Mouse (Mus musculus): ENCODE data around the gene Furin. TPM values are rescaled to one million over a fixed set of nuclear protein-coding genes. Genes with fewer than 3 reads are reported as not detected.

Furin gene
- total RNA-seq (2012; rRNA removed) = 11.6 and 13.7 TPM in 2 replicates
- 10 to 100 TPM in 1 of 2 experiments, not detected in 1; 32.3 TPM for polyA plus RNA-seq (2012; ENCODE audit: insufficient read depth in 1 of 2, insufficient read length in 2 of 2, low read depth in 1 of 2, low replicate concordance in 2 of 2, missing spikeins in 1 of 2)

- peaks cover 26% of the 10 kb centered on the region for H3K79me2 ChIP-seq (ENCODE audit: control insufficient read depth, insufficient read depth, low read length, poor library complexity)
- H3K4me1 ChIP-seq (ENCODE audit: control insufficient read depth in 1 of 2, insufficient read depth in 2 of 2, low read length in 2 of 2) = peaks cover 8 to 36% of the 10 kb centered on the region in 2 experiments
- peak within 1 kb of the TSS; percentile 18; the same call in 1 of the 2 replicates for H3K9ac ChIP-seq (ENCODE audit: control insufficient read depth, low read depth, low read length, poor library complexity, severe bottlenecking)
- peaks cover 0 to 25% of the 10 kb centered on the region in 2 experiments; a peak in 2 of 4 replicates for H3K36me3 ChIP-seq (ENCODE audit: control insufficient read depth in 1 of 2, insufficient read depth in 2 of 2, low read length in 2 of 2)
- peak within 1 kb of the TSS; percentile 66 for H3K27ac ChIP-seq (ENCODE audit: control insufficient read depth, low read depth, low read length)
- TF ChIP-seq MYB (IDR thresholded peaks at IDR 0.05; ENCODE audit: low read depth, low read length) (no peak), MXI1 (IDR thresholded peaks at IDR 0.05; ENCODE audit: low read depth, low read length) (0 out of 2 replicates have a peak, but pooled peaks have one; percentile 25)
- DNase-seq (ENCODE audit: low read depth, low spot score) = peak; percentile 39
- no peaks in the 10 kb centered on the region for H3K9me3 ChIP-seq (replicated peaks; ENCODE audit: insufficient read depth, low read length)
- no peaks in the 10 kb centered on the region for H3K27me3 ChIP-seq (ENCODE audit: control insufficient read depth in 1 of 2, insufficient read depth in 2 of 2, low read length in 2 of 2)
- peak within 1 kb of the TSS in 1 of 2 experiments; percentile 2; a peak in 1 of 4 replicates for H3K4me3 ChIP-seq (ENCODE audit: control insufficient read depth in 1 of 2, insufficient read depth in 1 of 2, low read depth in 2 of 2, low read length in 2 of 2)
These were observed at the start of gene Furin for GRCm38 (mm10) chr7:80405188-80405695. Furin (minus strand) TSS chr7:80405436.

DNA sequence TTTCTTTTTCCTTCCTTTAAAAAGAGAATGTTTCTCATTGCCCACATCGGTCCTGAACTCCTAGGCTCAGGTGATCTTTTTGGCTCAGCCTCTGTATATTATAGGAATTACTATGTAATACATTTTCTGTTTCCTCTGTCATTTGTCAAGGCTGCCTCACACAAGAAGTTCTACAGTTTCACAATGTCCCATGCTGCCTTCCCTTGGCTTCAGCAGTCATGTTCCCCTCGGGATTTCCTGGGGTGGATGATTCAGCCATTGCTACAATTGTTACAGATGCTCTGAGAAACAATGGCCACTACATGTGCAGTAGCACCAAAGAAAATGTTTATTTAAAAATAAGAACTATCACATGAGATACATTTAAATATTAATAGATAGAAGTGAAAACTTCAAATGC, 49.5 kb upstream of the Furin start:
- no peak overlapping the region for H3K9ac ChIP-seq (ENCODE audit: control insufficient read depth, low read depth, low read length, poor library complexity, severe bottlenecking)
- no peaks in the 10 kb centered on the region for H3K9me3 ChIP-seq (replicated peaks; ENCODE audit: insufficient read depth, low read length)
- H3K4me1 ChIP-seq (ENCODE audit: control insufficient read depth in 1 of 2, insufficient read depth in 2 of 2, low read length in 2 of 2) = peaks cover 21 to 37% of the 10 kb centered on the region in 2 experiments
- H3K36me3 ChIP-seq (ENCODE audit: control insufficient read depth in 1 of 2, insufficient read depth in 2 of 2, low read length in 2 of 2) = peaks cover 3 to 41% of the 10 kb centered on the region in 2 experiments
- no peak for TF ChIP-seq TCF12 (IDR thresholded peaks at IDR 0.05; ENCODE audit: low read depth, low read length)
- no peak for DNase-seq (ENCODE audit: low read depth, low spot score)
- H3K4me3 ChIP-seq (ENCODE audit: control insufficient read depth in 1 of 2, insufficient read depth in 1 of 2, low read depth in 2 of 2, low read length in 2 of 2) = no peak overlapping the region
- H3K79me2 ChIP-seq (ENCODE audit: control insufficient read depth, insufficient read depth, low read length, poor library complexity) = no peaks in the 10 kb centered on the region
- no peaks in the 10 kb centered on the region for H3K27me3 ChIP-seq (ENCODE audit: control insufficient read depth in 1 of 2, insufficient read depth in 2 of 2, low read length in 2 of 2)
- peak overlapping the region; percentile 7; the same call in 1 of the 2 replicates for H3K27ac ChIP-seq (ENCODE audit: control insufficient read depth, low read depth, low read length)

- TF ChIP-seq E2F4 (IDR thresholded peaks at IDR 0.05; ENCODE audit: borderline replicate concordance, low read depth, low read length) (no peak), MYC (IDR thresholded peaks at IDR 0.05; ENCODE audit: low read depth, low read length) (no peak)
- no peak for DNase-seq (ENCODE audit: low read depth, low spot score)
- no peak overlapping the region for H3K4me3 ChIP-seq (ENCODE audit: control insufficient read depth in 1 of 2, insufficient read depth in 1 of 2, low read depth in 2 of 2, low read length in 2 of 2)
- no peak overlapping the region for H3K9ac ChIP-seq (ENCODE audit: control insufficient read depth, low read depth, low read length, poor library complexity, severe bottlenecking)
- peaks cover 21 to 41% of the 10 kb centered on the region in 2 experiments for H3K4me1 ChIP-seq (ENCODE audit: control insufficient read depth in 1 of 2, insufficient read depth in 2 of 2, low read length in 2 of 2)
- no peak overlapping the region for H3K27ac ChIP-seq (ENCODE audit: control insufficient read depth, low read depth, low read length)
- no peaks in the 10 kb centered on the region for H3K27me3 ChIP-seq (ENCODE audit: control insufficient read depth in 1 of 2, insufficient read depth in 2 of 2, low read length in 2 of 2)
- peaks cover 3 to 45% of the 10 kb centered on the region in 2 experiments; a peak in 3 of 4 replicates for H3K36me3 ChIP-seq (ENCODE audit: control insufficient read depth in 1 of 2, insufficient read depth in 2 of 2, low read length in 2 of 2)
- no peaks in the 10 kb centered on the region for H3K9me3 ChIP-seq (replicated peaks; ENCODE audit: insufficient read depth, low read length)
- H3K79me2 ChIP-seq (ENCODE audit: control insufficient read depth, insufficient read depth, low read length, poor library complexity) = no peaks in the 10 kb centered on the region
These were observed 48.8 kb upstream of the Furin start for GRCm38 (mm10) chr7:80453997-80454396.

DNA sequence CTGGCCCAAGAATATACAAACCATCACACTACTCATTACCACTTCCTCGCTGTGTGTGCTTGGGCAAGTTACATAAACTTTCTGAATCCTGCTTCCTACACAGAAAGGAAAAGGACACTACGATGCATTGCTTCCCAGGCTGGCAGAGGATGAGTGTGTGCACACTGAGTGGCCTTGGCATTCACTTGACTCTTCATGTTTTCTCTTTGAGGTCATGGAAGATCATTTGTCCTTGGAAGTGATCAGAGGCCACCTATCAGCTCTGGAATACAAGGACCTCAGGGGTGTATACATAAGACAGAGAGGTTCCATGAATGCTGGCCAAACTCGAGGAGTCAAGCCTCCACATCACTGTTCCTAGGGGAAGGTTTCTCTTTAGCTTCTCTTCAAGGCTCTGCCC, 47.9 kb upstream of the Furin start:
- Histone ChIP-seq H3K79me2 (ENCODE audit: control insufficient read depth, insufficient read depth, low read length, poor library complexity) (no peaks in the 10 kb centered on the region), H3K9me3 (replicated peaks; ENCODE audit: insufficient read depth, low read length) (no peaks in the 10 kb centered on the region), H3K36me3 (ENCODE audit: control insufficient read depth in 1 of 2, insufficient read depth in 2 of 2, low read length in 2 of 2) (peaks cover 0 to 50% of the 10 kb centered on the region in 2 experiments; a peak in 3 of 4 replicates), H3K27me3 (ENCODE audit: control insufficient read depth in 1 of 2, insufficient read depth in 2 of 2, low read length in 2 of 2) (no peaks in the 10 kb centered on the region), H3K9ac (ENCODE audit: control insufficient read depth, low read depth, low read length, poor library complexity, severe bottlenecking) (no peak overlapping the region), H3K4me1 (ENCODE audit: control insufficient read depth in 1 of 2, insufficient read depth in 2 of 2, low read length in 2 of 2) (peaks cover 23 to 50% of the 10 kb centered on the region in 2 experiments), H3K27ac (ENCODE audit: control insufficient read depth, low read depth, low read length) (no peak overlapping the region), H3K4me3 (ENCODE audit: control insufficient read depth in 1 of 2, insufficient read depth in 1 of 2, low read depth in 2 of 2, low read length in 2 of 2) (no peak overlapping the region)
- DNase-seq (ENCODE audit: low read depth, low spot score) = no peak
- TF ChIP-seq MXI1 (IDR thresholded peaks at IDR 0.05; ENCODE audit: low read depth, low read length) = no peak
- TF ChIP-seq POLR2AphosphoS2 (IDR thresholded peaks at IDR 0.05; ENCODE audit: low read length) = 0 out of 2 replicates have a peak, but pooled peaks have one; percentile 13

All from MEL (cell line).